Mouse (Mus musculus): ENCODE results near the gene Adipor2. TPM values are rescaled to one million over a fixed set of nuclear protein-coding genes. Genes with fewer than 3 reads are reported as not detected.

Gene Adipor2
- 27.2 and 27.4 TPM in 2 replicates for polyA plus RNA-seq (2016; fragmentation: Nextera tagmentation; extraction: Ambion mirVana)

GRCm38 (mm10) chr6:119417354-119417753 is at the start of gene Adipor2:
Gene Adipor2, minus strand, starts transcription at chr6:119417704.
- no peaks in the 10 kb centered on the region for H3K27me3 ChIP-seq (ENCODE audit: insufficient read depth, poor library complexity, severe bottlenecking)
- H3K9me3 ChIP-seq = no peaks in the 10 kb centered on the region
- WGBS = 2% methylated on average over 12 of the region's 12 CpGs
- H3K36me3 ChIP-seq = no peaks in the 10 kb centered on the region
- peaks cover 26% of the 10 kb centered on the region for H3K4me1 ChIP-seq
- peak within 1 kb of the TSS; percentile 36; the same call in 1 of the 2 replicates for H3K27ac ChIP-seq
- peak within 1 kb of the TSS; percentile 44 for H3K4me3 ChIP-seq
- DNase-seq (ENCODE audit: low spot score) = no peak

DNA sequence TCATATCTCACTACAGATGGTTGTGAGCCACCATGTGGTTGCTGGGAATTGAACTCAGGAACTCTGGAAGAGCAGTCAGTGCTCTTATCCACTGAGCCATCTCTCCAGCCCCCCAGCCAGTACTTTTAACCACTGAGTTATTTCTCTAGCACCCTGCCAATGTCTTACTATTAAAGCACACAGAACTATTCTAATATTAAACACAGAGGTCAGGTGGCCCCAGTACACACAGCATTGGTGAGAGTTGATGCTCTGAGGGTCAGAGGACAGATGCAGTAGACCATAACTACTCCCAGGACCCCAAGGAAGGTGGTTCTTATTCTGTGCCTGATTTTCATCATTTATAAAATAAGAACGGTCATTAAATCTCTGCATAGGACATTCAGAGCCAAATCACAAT is 48.7 kb upstream of the Adipor2 start:
- Histone ChIP-seq H3K4me3 (no peak overlapping the region), H3K27me3 (ENCODE audit: insufficient read depth, poor library complexity, severe bottlenecking) (no peaks in the 10 kb centered on the region), H3K36me3 (no peaks in the 10 kb centered on the region), H3K27ac (no peak overlapping the region), H3K9me3 (no peaks in the 10 kb centered on the region; the same call in 1 of the 2 replicates), H3K4me1 (peaks cover 9% of the 10 kb centered on the region)
- no peak for DNase-seq (ENCODE audit: low spot score)
- 87% methylated on average over 1 of the region's 1 CpGs for WGBS

DNA sequence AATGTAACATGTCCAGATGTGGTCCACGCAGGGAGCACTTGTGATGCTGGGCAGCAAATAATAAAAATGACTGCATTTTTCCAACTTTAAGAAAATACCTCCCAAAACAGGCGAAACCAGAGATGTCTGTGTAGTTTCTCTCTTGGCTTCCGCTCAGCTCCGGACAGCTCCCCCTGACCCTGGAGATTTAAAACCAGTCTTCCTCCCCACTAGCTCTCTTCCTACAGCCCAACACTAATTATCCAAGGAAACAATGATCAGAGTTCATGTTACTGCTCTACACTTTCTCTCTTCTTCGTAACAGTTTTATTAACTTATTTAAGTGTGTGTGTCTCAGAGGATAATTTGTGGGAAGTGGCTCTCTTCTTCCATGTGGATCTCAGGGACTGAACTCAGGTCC is 42.9 kb upstream of the Adipor2 start:
- Histone ChIP-seq H3K4me1 (peaks cover 4% of the 10 kb centered on the region; the same call in 1 of the 2 replicates), H3K9me3 (no peaks in the 10 kb centered on the region; the same call in 1 of the 2 replicates), H3K4me3 (no peak overlapping the region), H3K27me3 (ENCODE audit: insufficient read depth, poor library complexity, severe bottlenecking) (no peaks in the 10 kb centered on the region), H3K27ac (no peak overlapping the region), H3K36me3 (no peaks in the 10 kb centered on the region)
- WGBS = 79% methylated on average over 5 of the region's 5 CpGs
- no peak for DNase-seq (ENCODE audit: low spot score)

- no peak for DNase-seq (ENCODE audit: low spot score)
- peaks cover 12% of the 10 kb centered on the region for H3K4me1 ChIP-seq
- no peak overlapping the region for H3K4me3 ChIP-seq
- H3K36me3 ChIP-seq = no peaks in the 10 kb centered on the region
- H3K27ac ChIP-seq = no peak overlapping the region
- no peaks in the 10 kb centered on the region for H3K27me3 ChIP-seq (ENCODE audit: insufficient read depth, poor library complexity, severe bottlenecking)
- 71% methylated on average over 4 of the region's 4 CpGs for WGBS
- no peaks in the 10 kb centered on the region; the same call in 1 of the 2 replicates for H3K9me3 ChIP-seq
Measured at GRCm38 (mm10) chr6:119459041-119459440, 41.5 kb upstream of the Adipor2 start.

DNA sequence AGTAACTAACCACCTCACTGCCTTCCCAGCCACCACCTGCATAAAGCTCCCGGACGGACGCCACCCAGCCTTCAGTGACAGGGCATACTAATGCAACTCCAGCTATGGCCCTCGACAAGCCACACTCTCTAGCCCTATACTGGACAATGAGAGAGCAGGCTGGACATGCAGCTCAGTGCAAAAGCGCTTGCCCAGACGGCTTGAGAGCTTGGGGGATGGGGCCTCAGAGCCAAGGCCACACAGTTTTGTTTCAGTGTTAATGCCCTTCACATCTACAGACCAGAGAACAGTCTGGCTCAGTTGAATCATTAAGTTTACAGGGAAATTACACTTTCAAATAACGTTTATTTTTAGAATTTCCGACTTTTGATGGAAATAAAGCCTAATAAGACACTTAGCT is 40.7 kb upstream of the Adipor2 start:
- Histone ChIP-seq H3K27me3 (ENCODE audit: insufficient read depth, poor library complexity, severe bottlenecking) (no peaks in the 10 kb centered on the region), H3K4me1 (peaks cover 12% of the 10 kb centered on the region), H3K4me3 (no peak overlapping the region), H3K9me3 (no peaks in the 10 kb centered on the region; the same call in 1 of the 2 replicates), H3K27ac (no peak overlapping the region), H3K36me3 (no peaks in the 10 kb centered on the region)
- 66% methylated on average over 8 of the region's 8 CpGs for WGBS
- DNase-seq (ENCODE audit: low spot score) = no peak

DNA sequence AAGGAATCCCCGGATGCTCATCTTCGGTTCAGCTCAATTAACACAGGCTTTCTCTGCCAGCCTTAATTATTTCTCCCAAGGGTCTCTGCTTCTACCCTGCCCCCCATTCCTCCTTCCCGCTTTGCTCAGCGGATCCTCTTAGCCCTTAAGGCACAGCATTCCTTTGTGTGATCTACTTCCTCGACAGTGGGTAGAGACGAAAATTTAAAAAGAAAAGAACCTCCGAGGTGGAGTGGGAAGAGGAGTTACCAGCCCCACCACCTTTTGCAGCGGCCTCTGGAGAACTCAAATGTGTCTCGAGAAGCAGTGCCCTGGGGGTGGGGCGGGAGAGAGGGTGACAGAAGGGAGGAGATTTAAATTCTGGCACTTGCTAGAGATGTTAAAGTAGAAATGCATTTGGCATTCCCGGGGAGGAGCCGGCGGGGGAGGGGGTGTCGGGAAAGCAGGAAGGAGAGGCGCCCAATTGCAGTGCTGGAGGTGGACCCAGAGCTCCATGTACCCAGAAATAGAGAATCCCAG is 34.5 kb upstream of the Adipor2 start:
- H3K9me3 ChIP-seq = no peaks in the 10 kb centered on the region
- H3K4me3 ChIP-seq = peak overlapping the region; percentile 54
- H3K4me1 ChIP-seq = peaks cover 51% of the 10 kb centered on the region
- peak overlapping the region; percentile 86 for H3K27ac ChIP-seq
- no peaks in the 10 kb centered on the region for H3K36me3 ChIP-seq
- H3K27me3 ChIP-seq (ENCODE audit: insufficient read depth, poor library complexity, severe bottlenecking) = peaks cover 18% of the 10 kb centered on the region; the same call in 1 of the 2 replicates
- WGBS = under 1% methylated on average over 15 of the region's 15 CpGs
- DNase-seq (ENCODE audit: low spot score) = peak; percentile 89

DNA sequence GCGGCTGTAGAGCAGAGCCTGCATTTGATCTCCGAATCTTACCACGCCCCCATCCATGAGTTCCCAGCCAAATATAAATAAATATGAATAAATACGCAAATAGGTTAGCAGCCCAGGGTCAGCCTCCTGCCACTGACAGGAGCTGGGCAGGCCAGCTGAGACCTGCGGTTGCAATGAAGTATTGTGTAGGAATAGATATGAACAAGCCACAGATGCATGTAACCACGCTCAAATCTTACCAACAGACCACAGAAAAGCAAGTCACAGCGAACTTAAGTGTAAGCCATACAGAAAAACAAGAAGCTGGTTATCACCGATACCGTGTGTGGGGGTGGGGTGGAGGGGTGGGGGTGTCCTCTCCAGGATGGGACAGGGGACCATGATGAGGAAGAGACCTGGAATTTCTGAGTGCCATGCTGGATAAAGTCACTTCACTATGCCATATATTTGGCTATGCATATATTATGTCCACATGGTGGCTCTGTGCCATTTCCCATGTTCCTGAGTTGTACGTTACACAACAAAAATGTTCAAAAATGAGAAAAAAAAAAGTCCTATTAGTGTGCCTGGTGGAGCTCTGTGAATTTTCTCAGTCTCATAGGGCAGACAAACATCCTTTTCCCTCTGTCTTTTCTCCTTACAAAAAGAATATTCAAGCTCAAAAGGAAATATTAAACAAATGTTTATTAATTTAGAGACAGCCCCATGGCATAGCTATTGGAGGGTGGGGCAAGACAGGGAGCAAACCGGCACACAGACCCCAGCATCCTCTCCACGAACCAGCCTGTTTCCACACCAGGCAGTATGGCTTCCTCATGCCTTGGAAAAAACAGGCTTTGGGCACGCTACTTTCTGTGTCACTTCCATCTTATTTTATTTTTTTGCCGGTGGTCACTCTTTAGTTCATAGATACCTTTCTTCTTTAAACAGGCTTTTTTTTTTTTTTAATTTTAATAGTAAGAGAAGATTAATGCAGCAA is 33.8 kb upstream of the Adipor2 start:
- H3K9me3 ChIP-seq = no peaks in the 10 kb centered on the region
- H3K4me1 ChIP-seq = peaks cover 52% of the 10 kb centered on the region
- WGBS = 38% methylated on average over 14 of the region's 14 CpGs
- peaks cover 24% of the 10 kb centered on the region; the same call in 1 of the 2 replicates for H3K27me3 ChIP-seq (ENCODE audit: insufficient read depth, poor library complexity, severe bottlenecking)
- peak overlapping the region; percentile 86 for H3K27ac ChIP-seq
- no peaks in the 10 kb centered on the region for H3K36me3 ChIP-seq
- no peak for DNase-seq (ENCODE audit: low spot score)
- H3K4me3 ChIP-seq = peak overlapping the region; percentile 54

DNA sequence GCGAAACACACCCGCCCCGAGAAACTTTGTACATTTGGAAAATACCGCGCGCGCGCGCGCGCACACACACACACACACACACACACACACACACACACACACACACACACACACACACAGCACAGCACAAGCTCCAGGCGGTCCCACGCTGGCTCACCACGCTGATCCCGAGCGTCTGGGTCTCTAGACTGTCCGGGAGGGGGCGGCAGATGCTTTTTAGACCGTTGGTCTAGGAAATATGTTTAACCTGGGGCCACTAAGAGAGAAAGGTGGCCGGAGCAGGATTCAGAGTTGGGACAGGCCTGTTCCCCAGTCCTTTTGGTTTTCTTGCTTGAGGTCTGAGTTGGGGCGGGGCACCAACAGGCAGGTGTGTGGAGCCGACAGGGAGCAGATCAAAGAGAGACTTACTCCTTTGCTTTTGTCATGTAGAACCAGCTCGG is 31.6 kb upstream of the Adipor2 start:
- H3K36me3 ChIP-seq = no peaks in the 10 kb centered on the region
- peak overlapping the region; percentile 78 for H3K27ac ChIP-seq
- 3% methylated on average over 23 of the region's 23 CpGs for WGBS
- DNase-seq (ENCODE audit: low spot score) = peak; percentile 87
- H3K27me3 ChIP-seq (ENCODE audit: insufficient read depth, poor library complexity, severe bottlenecking) = peaks cover 25% of the 10 kb centered on the region; the same call in 1 of the 2 replicates
- H3K4me3 ChIP-seq = peak overlapping the region; percentile 60
- peaks cover 52% of the 10 kb centered on the region for H3K4me1 ChIP-seq
- no peaks in the 10 kb centered on the region for H3K9me3 ChIP-seq

- Histone ChIP-seq H3K27ac (peak overlapping the region; percentile 78), H3K9me3 (no peaks in the 10 kb centered on the region), H3K4me3 (peak overlapping the region; percentile 60), H3K27me3 (ENCODE audit: insufficient read depth, poor library complexity, severe bottlenecking) (peaks cover 25% of the 10 kb centered on the region; the same call in 1 of the 2 replicates), H3K4me1 (peaks cover 58% of the 10 kb centered on the region), H3K36me3 (no peaks in the 10 kb centered on the region)
- WGBS = 5% methylated on average over 18 of the region's 18 CpGs
- DNase-seq (ENCODE audit: low spot score) = no peak
Measured at GRCm38 (mm10) chr6:119448321-119449059, 31.0 kb upstream of the Adipor2 start.

DNA sequence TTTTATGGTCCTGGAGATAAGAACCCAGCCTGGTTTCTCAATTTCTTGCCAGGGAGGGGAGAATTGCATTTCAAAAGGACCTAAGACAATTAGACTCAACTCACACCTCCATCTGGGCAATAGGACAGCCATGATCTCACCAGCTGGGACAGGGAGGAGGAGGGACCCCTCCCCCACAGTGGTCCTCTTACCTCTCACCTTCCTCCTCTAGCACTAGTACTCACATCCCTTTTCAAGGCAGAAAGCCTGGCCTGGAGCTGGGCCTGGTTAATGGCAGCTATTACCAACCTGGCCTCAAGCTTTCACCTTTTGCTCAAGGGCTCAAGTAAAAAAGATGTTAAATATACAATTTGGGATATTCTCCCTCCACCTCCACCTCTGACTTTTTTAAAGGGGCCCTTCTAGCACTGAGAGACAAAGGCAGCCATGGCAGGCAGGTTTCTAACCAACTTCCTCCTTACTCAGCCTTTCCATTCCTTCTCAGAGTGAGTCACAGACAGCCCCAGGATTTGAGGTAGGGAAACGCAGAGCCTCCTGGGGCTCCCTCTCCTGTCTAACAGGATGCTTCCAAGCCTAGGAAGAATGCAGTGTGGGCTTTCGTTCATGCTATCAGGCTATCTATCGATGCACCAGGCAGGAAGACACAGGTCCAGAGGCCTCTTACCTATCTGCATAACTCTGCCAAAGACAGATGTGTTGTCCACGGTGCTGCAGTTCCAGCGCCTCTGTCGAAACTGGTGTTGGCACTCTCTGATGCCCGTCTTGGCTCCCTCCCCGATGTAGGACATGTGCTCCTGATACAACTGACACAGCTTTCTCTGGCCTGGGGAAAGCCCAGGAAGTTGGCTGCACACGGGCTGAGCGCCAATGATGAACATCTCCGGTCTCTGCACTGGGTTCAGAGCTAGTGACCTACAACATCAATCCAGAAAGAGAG is 28.4 kb upstream of the Adipor2 start:
- Histone ChIP-seq H3K27me3 (ENCODE audit: insufficient read depth, poor library complexity, severe bottlenecking) (peaks cover 25% of the 10 kb centered on the region; the same call in 1 of the 2 replicates), H3K4me1 (peaks cover 41% of the 10 kb centered on the region), H3K9me3 (no peaks in the 10 kb centered on the region), H3K4me3 (no peak overlapping the region), H3K27ac (no peak overlapping the region), H3K36me3 (no peaks in the 10 kb centered on the region)
- no peak for DNase-seq (ENCODE audit: low spot score)
- 59% methylated on average over 11 of the region's 11 CpGs for WGBS

DNA sequence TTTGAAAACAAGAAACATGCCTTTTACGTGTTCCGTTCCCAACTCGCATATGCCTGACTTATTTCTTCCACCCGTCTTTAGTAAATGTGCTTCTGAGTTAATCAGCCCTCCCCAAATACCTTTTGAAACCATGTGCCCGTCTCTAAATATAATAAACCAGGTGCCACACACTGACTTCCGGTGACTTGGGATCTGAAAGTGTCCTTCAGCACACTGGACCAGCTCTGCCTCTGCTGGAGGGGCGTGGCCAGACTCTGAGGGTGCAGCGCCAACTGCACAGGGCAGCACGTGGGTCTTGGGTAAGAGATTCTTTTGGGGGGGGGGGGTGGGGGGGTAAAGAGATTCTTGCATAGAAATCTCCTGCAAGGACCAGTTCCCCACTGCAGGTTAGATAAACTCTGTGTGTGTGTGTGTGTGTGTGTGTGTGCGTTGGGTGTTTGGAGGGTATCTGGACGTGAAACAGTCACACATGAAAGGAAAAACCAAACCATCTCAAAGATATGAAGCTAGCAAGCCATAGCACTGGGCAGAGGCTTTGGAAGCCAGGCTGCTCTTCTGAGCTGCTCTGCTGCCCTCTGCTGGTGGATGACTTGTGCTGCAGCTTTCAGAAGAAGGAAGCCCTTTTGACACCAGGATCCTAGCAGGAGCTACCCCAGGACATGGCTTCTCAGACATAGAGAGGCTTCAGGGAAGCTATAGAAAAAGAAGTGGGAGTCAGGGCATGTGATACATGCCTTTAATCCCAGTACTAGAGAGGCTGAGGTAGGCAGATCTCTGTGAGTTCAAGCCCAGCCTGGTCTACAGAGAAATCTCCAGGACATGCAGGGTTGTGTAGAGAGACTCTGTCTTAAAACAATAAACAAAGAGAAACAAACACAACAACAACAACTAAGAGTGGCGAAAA is 26.5 kb upstream of the Adipor2 start:
- Histone ChIP-seq H3K27me3 (ENCODE audit: insufficient read depth, poor library complexity, severe bottlenecking) (peaks cover 13% of the 10 kb centered on the region; the same call in 1 of the 2 replicates), H3K36me3 (no peaks in the 10 kb centered on the region), H3K9me3 (no peaks in the 10 kb centered on the region), H3K4me3 (no peak overlapping the region), H3K27ac (peak overlapping the region; percentile 36; the same call in 1 of the 2 replicates), H3K4me1 (peaks cover 30% of the 10 kb centered on the region)
- 40% methylated on average over 12 of the region's 12 CpGs for WGBS
- DNase-seq (ENCODE audit: low spot score) = peak; percentile 89

Data from heart, embryonic 10.5 days (tissue).